Mouse (Mus musculus) forebrain, embryonic 15.5 days (tissue): ENCODE results near the gene Phox2b. TPM values are rescaled to one million over a fixed set of nuclear protein-coding genes. Genes with fewer than 3 reads are reported as not detected.

ENCODE experiments used
- ATAC-seq: fragments of 200-750 bp; cut with Nextera tagmentation; replicated peaks from 2 replicates; pipeline ENCODE4 v1.8.0; 2017; ENCODE audit warnings: mild to moderate bottlenecking, moderate TSS enrichment, moderate library complexity
- H3K27ac ChIP-seq: fragments of 300-500 bp; sonication (generic); replicated peaks from 2 replicates; pipeline ENCODE4 v1.5.1; 2015; ENCODE audit warnings: mild to moderate bottlenecking, inconsistent platforms
- H3K27me3 ChIP-seq: fragments of 300-500 bp; sonication (generic); 2 replicates; pipeline ENCODE4 v1.6.1; 2015; ENCODE audit warnings: inconsistent platforms
- H3K36me3 ChIP-seq: fragments of 300-500 bp; sonication (generic); 2 replicates; pipeline ENCODE4 v1.6.1; 2015; ENCODE audit warnings: mild to moderate bottlenecking, inconsistent platforms
- H3K4me1 ChIP-seq: fragments of 300-500 bp; sonication (generic); 2 replicates; pipeline ENCODE4 v1.6.1; 2015; ENCODE audit warnings: inconsistent platforms
- H3K4me2 ChIP-seq: fragments of 300-500 bp; sonication (generic); replicated peaks from 2 replicates; pipeline ENCODE4 v1.6.1; 2015; ENCODE audit warnings: mild to moderate bottlenecking, inconsistent platforms
- H3K4me3 ChIP-seq: fragments of 300-500 bp; sonication (generic); 2 replicates; pipeline ENCODE4 v1.5.1; 2015; ENCODE audit warnings: mild to moderate bottlenecking, inconsistent platforms
- H3K9ac ChIP-seq: fragments of 300-500 bp; sonication (generic); replicated peaks from 2 replicates; pipeline ENCODE4 v1.6.1; 2015; ENCODE audit warnings: mild to moderate bottlenecking, inconsistent platforms
- H3K9me3 ChIP-seq: fragments of 300-500 bp; sonication (generic); 2 replicates; pipeline ENCODE4 v1.6.1; 2016; ENCODE audit warnings: inconsistent platforms
- WGBS: fragments of 180-500 bp; shearing (Covaris S2); methylation state at CpG from one replicate; pipeline ENCODE4 v1.1.7; 2015; ENCODE audit warnings: mixed read lengths; 5-methylcytosine and 5-hydroxymethylcytosine counted together
- microRNA-seq: library from miRNA; unstranded; fragments of <30 nt; microRNA quantifications from one replicate; pipeline ENCODE4, GENCODE M21; 2016
- polyA plus RNA-seq: library from polyadenylated mRNA; unstranded; fragments of >200 nt; fragmentation: Nextera tagmentation; extraction: Ambion mirVana; gene quantifications from 2 replicates; pipeline ENCODE4 v1.2.1, GENCODE M21; 2015

Gene Phox2b
- polyA plus RNA-seq, 1 experiment from 2014 or later, result not detected

DNA sequence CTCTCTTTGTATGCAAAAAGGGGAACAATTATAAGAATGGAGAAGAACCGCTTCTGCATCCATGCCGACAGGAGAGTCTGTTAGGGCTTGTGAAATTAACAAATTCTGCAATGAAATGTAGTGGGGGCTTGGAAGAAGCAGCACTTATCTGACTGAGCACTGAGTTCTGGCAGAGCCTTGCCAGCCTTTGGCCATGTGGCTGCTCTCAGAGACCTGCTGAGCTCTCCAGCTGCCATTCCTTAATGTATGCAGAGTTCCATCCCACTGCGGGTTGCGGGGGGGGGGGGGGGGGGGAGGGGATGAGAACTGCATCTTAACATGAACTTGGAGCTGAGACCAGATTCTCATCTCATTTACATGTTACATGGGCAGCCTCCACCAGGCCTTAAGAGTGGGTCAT lies 38.6 kb downstream of the Phox2b start:
- ATAC-seq, result no peak
- Histone ChIP-seq H3K27ac (no peak overlapping the region), H3K27me3 (no peaks in the 10 kb centered on the region), H3K9ac (no peak overlapping the region), H3K36me3 (peaks cover 3% of the 10 kb centered on the region; the same call in 1 of the 2 replicates), H3K4me2 (no peak overlapping the region), H3K4me1 (0 out of 2 replicates have a peak, but pooled peaks cover 2% of the 10 kb centered on the region), H3K4me3 (no peak overlapping the region), H3K9me3 (no peaks in the 10 kb centered on the region)
- WGBS, result 38% methylated on average over 4 of the region's 4 CpGs

DNA sequence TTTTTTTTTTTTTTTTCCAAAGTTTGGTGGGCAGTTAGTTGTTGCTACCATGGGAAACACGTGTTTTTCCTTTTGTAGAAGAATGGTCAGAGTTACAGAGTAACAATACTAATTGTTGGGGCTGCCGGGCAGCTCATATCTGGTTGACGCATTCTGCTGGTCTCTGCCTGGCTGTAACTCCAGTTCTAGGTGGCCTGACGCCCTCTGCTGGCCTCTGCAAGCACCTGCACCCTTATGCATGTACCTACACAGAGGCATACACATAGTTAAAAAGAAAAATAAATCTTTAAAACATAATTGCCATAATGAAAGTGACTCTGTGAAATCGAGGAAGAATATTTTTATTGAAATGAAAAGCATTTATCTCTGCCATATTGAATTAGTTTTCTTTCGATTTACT lies 41.3 kb downstream of the Phox2b start:
- Histone ChIP-seq H3K27ac (no peak overlapping the region), H3K9ac (no peak overlapping the region), H3K4me2 (no peak overlapping the region), H3K4me1 (0 out of 2 replicates have a peak, but pooled peaks cover 2% of the 10 kb centered on the region), H3K27me3 (no peaks in the 10 kb centered on the region), H3K9me3 (no peaks in the 10 kb centered on the region), H3K36me3 (peaks cover 18% of the 10 kb centered on the region), H3K4me3 (no peak overlapping the region)
- ATAC-seq, result no peak
- 83% methylated on average over 6 of the region's 6 CpGs for WGBS

DNA sequence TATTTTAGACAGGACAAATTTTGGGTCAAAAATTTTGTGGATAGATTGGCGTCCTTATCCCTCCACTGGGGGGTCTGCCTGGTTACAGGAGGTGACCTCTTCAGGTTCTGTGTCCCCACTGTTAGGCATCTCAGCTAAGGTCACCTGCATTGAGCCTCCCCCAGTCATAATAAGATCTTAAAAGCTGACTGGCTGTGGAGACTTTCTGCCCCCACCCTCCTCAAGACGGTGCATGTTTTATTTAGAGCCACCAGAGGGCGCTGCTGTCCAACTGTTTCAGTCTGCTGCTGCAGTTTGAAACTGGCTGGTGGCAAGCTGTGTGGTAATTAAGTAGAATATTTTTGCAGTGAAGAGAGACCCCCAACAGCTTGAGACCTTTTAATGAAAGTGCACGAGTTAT lies 51.1 kb downstream of the Phox2b start:
- Histone ChIP-seq H3K4me3 (no peak overlapping the region), H3K36me3 (peaks cover 11% of the 10 kb centered on the region; the same call in 1 of the 2 replicates), H3K4me1 (no peaks in the 10 kb centered on the region), H3K9ac (no peak overlapping the region), H3K9me3 (no peaks in the 10 kb centered on the region), H3K4me2 (no peak overlapping the region), H3K27me3 (no peaks in the 10 kb centered on the region), H3K27ac (no peak overlapping the region)
- ATAC-seq, result peak; percentile 82
- WGBS, result 17% methylated on average over 4 of the region's 4 CpGs

Small RNA genes within 50 kb of the gene (microRNA-seq; reads per million reads assigned to microRNA genes)
- gene Gm23841, result not detected

Other genes starting within 250 kb of the Phox2b start
- gene Tmem33, start 161.3 kb upstream of the Phox2b start, polyA plus RNA-seq, result 75.8 and 80.5 TPM in 2 replicates
- 155 and 160 TPM in 2 replicates for gene Slc30a9, start 207.7 kb upstream of the Phox2b start, polyA plus RNA-seq